Mouse (Mus musculus) brain, adult 10 weeks (tissue): Measurements from ENCODE around the gene Tph1. TPM values are rescaled to one million over a fixed set of nuclear protein-coding genes. Genes with fewer than 3 reads are reported as not detected.

Source experiments
- polyA plus RNA-seq: library from polyadenylated mRNA; stranded (reverse); fragments of 350-450 nt; fragmentation: Illumina TruSeq; extraction: RNeasy Lipid Tissue Mini Kit (QIAGEN cat#74804); gene quantifications from one replicate; pipeline ENCODE4 v1.2.3, GENCODE M21; 2015; ENCODE audit warnings: low read depth, low replicate concordance

Tph1 gene
- polyA plus RNA-seq: 0.95 TPM

GRCm38 (mm10) chr7:46672160-46672672 lies at the start of gene Tph1:
Gene Tph1, minus strand, starts transcription at chr7:46672537.

GRCm38 (mm10) chr7:46715600-46715999 lies 43.3 kb upstream of the Tph1 start, which contains the start of gene Saa3:
Gene Saa3, minus strand, starts transcription at chr7:46715700.

GRCm38 (mm10) chr7:46710390-46710844 lies 38.1 kb upstream of the Tph1 start, which contains the start of gene Saal1:
Gene Saal1, minus strand, starts transcription at chr7:46710680.

GRCm38 (mm10) chr7:46639692-46640031 lies 32.7 kb downstream of the Tph1 start, which contains the start of gene Sergef:
Gene Sergef, minus strand, starts transcription at chr7:46639807.

Other genes starting within 250 kb of the Tph1 start
- 35.9 TPM for gene Sergef, start 32.7 kb downstream of the Tph1 start, polyA plus RNA-seq
- gene Saal1, start 38.1 kb upstream of the Tph1 start, polyA plus RNA-seq: 6.8 TPM
- not detected for gene Saa3, start 43.2 kb upstream of the Tph1 start, polyA plus RNA-seq
- gene Saa4, start 60.1 kb upstream of the Tph1 start, polyA plus RNA-seq: not detected
- not detected for gene Saa1, start 70.4 kb upstream of the Tph1 start, polyA plus RNA-seq
- gene Saa2, start 79.3 kb upstream of the Tph1 start, polyA plus RNA-seq: not detected
- gene Hps5, start 123.5 kb upstream of the Tph1 start, polyA plus RNA-seq: 14.3 TPM
- gene Gtf2h1, start 123.6 kb upstream of the Tph1 start, polyA plus RNA-seq: 35.0 TPM
- 476 TPM for gene Ldha, start 168.9 kb upstream of the Tph1 start, polyA plus RNA-seq
- 0.45 TPM for gene Ldhc, start 188.7 kb upstream of the Tph1 start, polyA plus RNA-seq
- 135 TPM for gene Tsg101, start 247.4 kb upstream of the Tph1 start, polyA plus RNA-seq